Mouse (Mus musculus) bone marrow, adult 2 months (tissue): Measurements from ENCODE around the gene Dlg2.

Source experiments
- CTCF ChIP-seq: fragments of 200-500 bp; IDR thresholded peaks from 2 replicates; pipeline ENCODE4 v1.5.1; 2011; ENCODE audit warnings: low read length, control low read depth; ENCODE audit not compliant: control insufficient read depth, insufficient read depth
- POLR2A ChIP-seq: fragments of 200-500 bp; IDR thresholded peaks from 2 replicates; pipeline ENCODE4 v1.6.1; 2011; ENCODE audit warnings: low read depth, mild to moderate bottlenecking, control low read depth, low read length, borderline replicate concordance; ENCODE audit not compliant: control insufficient read depth

GRCm38 (mm10) chr7:90734086-90734485 is 257.6 kb downstream of the Dlg2 start:
- TF ChIP-seq POLR2A (no peak), CTCF (no peak)
